Mouse (Mus musculus) spleen, adult 2 months (tissue): ENCODE data around the gene Itsn1.

Experiments
- CTCF ChIP-seq: fragments of 200-500 bp; IDR thresholded peaks from 2 replicates; pipeline ENCODE4 v1.5.1; 2011; ENCODE audit warnings: mild to moderate bottlenecking, inconsistent platforms; ENCODE audit not compliant: insufficient read depth, insufficient read length, insufficient replicate concordance; ENCODE audit errors: extremely low read depth
- POLR2A ChIP-seq: fragments of 200-500 bp; IDR thresholded peaks from 2 replicates; pipeline ENCODE4 v1.6.1; 2011; ENCODE audit warnings: low read depth, low read length, inconsistent platforms

- TF ChIP-seq CTCF (no peak), POLR2A (no peak)
Measured at GRCm38 (mm10) chr16:91946261-91946660, 217.2 kb downstream of the Itsn1 start.
